In the genomic region with DNA sequence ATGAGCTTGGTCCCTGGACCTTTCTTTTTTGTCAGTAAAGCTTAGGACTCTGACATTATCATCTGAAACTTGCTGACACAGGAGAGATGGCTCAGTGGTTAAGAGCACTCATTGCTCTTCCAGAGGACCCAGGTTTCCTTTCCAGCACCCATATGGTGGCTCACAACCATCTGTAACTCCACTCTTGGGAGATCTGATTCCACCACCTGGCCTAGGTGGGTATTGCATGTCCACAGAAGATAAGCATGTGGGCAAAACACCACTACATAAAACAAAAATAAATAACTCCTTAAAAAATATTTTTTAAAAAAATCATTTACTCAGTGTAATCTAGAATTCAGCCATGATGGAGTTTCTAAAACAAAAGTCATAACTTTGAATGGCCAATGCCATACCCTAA, we compare ENCODE assay signal across 10 mouse cellular contexts.
DNase-seq lines count a peak whose midpoint lies in the region.
"Had no signal": no experiment of that assay in that cellular context is flagged by ENCODE, and none has a peak within 500 bp of the region (broad histone marks: within the 10 kb centered on the region; RNA-seq: fewer than 3 reads in every experiment).

No protein-coding gene starts in this region.

- intact Hi-C loops in left cerebral cortex, postnatal 4 days (cut with DNase I): no loop called here
- intact Hi-C loops in left cerebral cortex, postnatal 36 days (cut with DNase I): no loop called here

- DNase-seq in cerebellum, postnatal 10 days: peak; percentile 11 to 15
- no peak for DNase-seq in cerebellum, adult 8-10 months
- peak; percentile 9 for DNase-seq in left cerebral cortex, postnatal 4 days
- DNase-seq in left cerebral cortex, postnatal 36 days (ENCODE audit: low spot score in 2 of 2): no peak
- DNase-seq in 416B (ENCODE audit: low read depth) (peak; percentile 4), ZHBTc4 (ENCODE audit: low read depth, low spot score) (peak; percentile 20)
- DNase-seq in right cerebral cortex, postnatal 36 days (ENCODE audit: low spot score in 2 of 2): no peak
- DNase-seq in spleen, adult 12 weeks (ENCODE audit: low spot score): no peak
- DNase-seq: adrenal gland, postnatal 14 days; right cerebral cortex, postnatal 14 days had no signal

Comparison
In these comparisons a context has a peak if more than half of its experiments do, and no peak if none do; other contexts are left out.
1. DNase-seq: peak in cerebellum, postnatal 10 days (2 of 2), left cerebral cortex, postnatal 4 days (single experiment), 416B (single experiment) and ZHBTc4 (single experiment); none in cerebellum, adult 8-10 months (single experiment), left cerebral cortex, postnatal 36 days (0 of 2), right cerebral cortex, postnatal 36 days (0 of 2) and spleen, adult 12 weeks (single experiment).